Mouse (Mus musculus): ENCODE data around the gene Rpl37. TPM values are rescaled to one million over a fixed set of nuclear protein-coding genes. Genes with fewer than 3 reads are reported as not detected.
A peak's percentile ranks its signal among the peaks of the same experiment; 100 is the strongest.
"Not testable (repeated sequence)": the region's sequence is repeated elsewhere in the genome, so short reads cannot be mapped to it uniquely, and the experiment has no call there.

The Rpl37 gene
- total and polyA plus RNA-seq, 3 experiments = 646 to 1,787 (median 1,083) TPM

DNA sequence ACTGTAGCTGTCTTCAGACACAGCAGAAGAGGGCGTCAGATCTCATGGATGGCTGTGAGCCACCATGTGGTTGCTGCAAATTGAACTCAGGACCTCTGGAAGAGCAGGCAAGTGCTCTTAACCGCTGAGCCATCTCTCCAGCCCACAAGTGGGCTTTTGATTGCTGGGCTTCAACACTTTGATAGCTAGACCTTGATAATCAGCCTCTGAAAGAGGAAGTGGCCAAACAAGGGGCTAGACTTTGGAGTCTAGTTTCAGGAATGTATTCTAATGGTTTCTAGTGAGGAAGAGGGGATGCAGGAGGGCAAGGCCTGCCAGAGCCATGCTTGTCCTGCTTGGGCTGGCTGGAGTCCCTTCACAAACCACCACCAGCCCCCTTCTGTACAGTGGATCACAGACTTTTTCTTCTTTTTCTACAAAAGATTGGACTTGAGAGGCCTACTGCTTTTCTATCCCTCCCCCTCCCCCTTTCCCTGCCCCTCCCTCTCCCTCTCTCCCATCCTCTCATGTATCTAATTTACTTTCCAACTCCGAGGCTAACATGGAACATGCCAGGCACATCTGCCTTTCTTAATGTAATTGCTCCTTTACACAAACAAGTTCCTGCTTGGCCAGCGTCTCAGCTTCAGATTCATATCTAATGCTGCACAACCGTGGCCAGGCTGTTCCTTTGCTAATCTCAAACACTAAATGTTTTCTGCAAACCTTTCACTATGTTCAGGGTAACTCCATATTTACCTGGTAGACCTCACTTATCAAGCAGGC, 11.9 kb downstream of the Rpl37 start:
- dilution Hi-C loops (cut with MboI; ENCODE audit: extremely low pct_ligation_motif_present, extremely low pct_unique_long_range_greater_than_20kb, low sequenced_read_pairs) = no loop called here
- Histone ChIP-seq H3K27ac (ENCODE audit: insufficient read depth, low read depth) (no peak overlapping the region), H3K4me1 (ENCODE audit: control insufficient read depth in 1 of 2, insufficient read depth in 2 of 2) (peaks cover 0 to 6% of the 10 kb centered on the region in 2 experiments; a peak in 1 of 4 replicates)

DNA sequence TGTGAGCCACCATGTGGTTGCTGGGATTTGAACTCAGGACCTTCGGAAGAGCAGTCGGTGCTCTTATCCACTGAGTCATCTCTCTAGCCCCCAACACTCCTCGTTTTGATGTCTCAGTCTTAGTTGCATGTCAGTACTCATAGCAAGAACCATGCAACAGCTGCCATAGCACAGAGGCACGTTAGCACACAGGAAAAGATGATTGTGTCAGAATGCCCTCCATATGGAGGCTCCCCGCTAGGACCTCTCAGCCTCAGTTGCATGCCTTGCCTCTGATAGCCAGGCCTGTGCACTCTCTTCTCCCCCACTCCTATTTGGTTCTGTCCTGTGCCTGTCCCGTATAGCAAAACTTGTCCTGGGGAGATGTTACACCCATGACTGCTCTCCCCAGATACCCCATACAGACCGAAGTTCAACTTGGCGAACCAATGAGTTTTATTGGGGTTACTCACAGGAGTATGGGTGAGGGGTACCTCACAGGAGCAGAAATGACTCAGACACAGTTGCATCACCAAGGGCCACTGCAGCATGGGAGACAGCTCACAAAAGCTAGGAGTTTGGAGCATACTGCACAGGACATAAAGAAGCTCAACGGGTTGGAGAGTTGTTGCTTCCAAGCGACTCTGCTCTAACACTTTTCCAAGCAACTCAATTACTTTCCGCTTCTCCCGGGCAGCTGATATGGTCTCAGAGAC, 12.8 kb downstream of the Rpl37 start:
- Histone ChIP-seq H3K4me3 (replicated peaks in 1 of 3; ENCODE audit: low read depth in 2 of 3, low read length in 2 of 3, poor library complexity in 1 of 3) (no peak overlapping the region), H3K79me2 (replicated peaks; ENCODE audit: control insufficient read depth, extremely low read depth, insufficient read depth, poor library complexity, severe bottlenecking) (no peaks in the 10 kb centered on the region), H3K9me3 (replicated peaks; ENCODE audit: low read length) (peaks cover 2% of the 10 kb centered on the region), H3K4me1 (ENCODE audit: control insufficient read depth in 1 of 2, insufficient read depth in 2 of 2) (peaks cover 0 to 6% of the 10 kb centered on the region in 2 experiments; a peak in 1 of 4 replicates), H3K36me3 (replicated peaks in 1 of 2; ENCODE audit: control insufficient read depth in 1 of 2, insufficient read depth in 1 of 2, low read length in 1 of 2) (peaks cover 8 to 19% of the 10 kb centered on the region in 2 experiments), H3K27me3 (replicated peaks) (no peaks in the 10 kb centered on the region), H3K4me2 (ENCODE audit: insufficient read depth, low read depth, poor library complexity, severe bottlenecking) (no peak overlapping the region), H3K27ac (ENCODE audit: insufficient read depth, low read depth) (no peak overlapping the region), H3K9ac (ENCODE audit: insufficient read depth, low read depth) (no peak overlapping the region)
- in situ Hi-C loops (cut with MboI; ENCODE audit: low pct_ligation_motif_present, low pct_unique_long_range_greater_than_20kb, low sequenced_read_pairs) (no loop called here), dilution Hi-C loops (cut with MboI; ENCODE audit: extremely low pct_ligation_motif_present, extremely low pct_unique_long_range_greater_than_20kb, low sequenced_read_pairs) (no loop called here)
- no peak for DNase-seq (ENCODE audit: extremely low read depth)
- TF ChIP-seq CHD1 (IDR thresholded peaks at IDR 0.05; ENCODE audit: low read depth, low read length) = no peak
- TF ChIP-seq USF1 (IDR thresholded peaks at IDR 0.05; ENCODE audit: low read depth, low read length) = no peak
- no peak for TF ChIP-seq MEF2A (IDR thresholded peaks at IDR 0.05; ENCODE audit: borderline replicate concordance, low read depth, low read length)
- no peak for TF ChIP-seq RAD21 (IDR thresholded peaks at IDR 0.05; ENCODE audit: low read depth, low read length)
- no peak for TF ChIP-seq ETS1 (conservative IDR thresholded peaks at IDR 0.05; ENCODE audit: low read depth, low read length)
- no peak for TF ChIP-seq IRF4 (IDR thresholded peaks at IDR 0.05; ENCODE audit: low read depth, low read length)
- no peak for TF ChIP-seq TCF12 (IDR thresholded peaks at IDR 0.05; ENCODE audit: low read depth, low read length)
- TF ChIP-seq SMC3 (IDR thresholded peaks at IDR 0.05; ENCODE audit: low read depth, low read length) = no peak
- no peak for TF ChIP-seq GABPA (IDR thresholded peaks at IDR 0.05; ENCODE audit: insufficient replicate concordance, low read depth, low read length)
- TF ChIP-seq ZC3H11A (IDR thresholded peaks at IDR 0.05; ENCODE audit: low read depth, low read length) = no peak
- TF ChIP-seq ZKSCAN1 (IDR thresholded peaks at IDR 0.05; ENCODE audit: borderline replicate concordance, low read depth, low read length) = no peak
- no peak for TF ChIP-seq EP300 (IDR thresholded peaks at IDR 0.05; ENCODE audit: low read length)
- no peak for TF ChIP-seq JUND (conservative IDR thresholded peaks at IDR 0.05; ENCODE audit: low read depth, low read length)
- no peak for TF ChIP-seq E2F4 (IDR thresholded peaks at IDR 0.05; ENCODE audit: insufficient replicate concordance, low read depth, low read length)
- TF ChIP-seq POLR2A (IDR thresholded peaks at IDR 0.05; ENCODE audit: low read depth, low read length) = no peak
- no peak for TF ChIP-seq PAX5 (IDR thresholded peaks at IDR 0.05; ENCODE audit: low read length)
- TF ChIP-seq KAT2A (IDR thresholded peaks at IDR 0.05; ENCODE audit: insufficient replicate concordance, low read length) = no peak

More for the DNA sequence above, 11.9 kb downstream of the Rpl37 start:
- H3K9ac ChIP-seq (ENCODE audit: insufficient read depth, low read depth) = no peak overlapping the region
- H3K79me2 ChIP-seq (replicated peaks; ENCODE audit: control insufficient read depth, extremely low read depth, insufficient read depth, poor library complexity, severe bottlenecking) = no peaks in the 10 kb centered on the region
- H3K9me3 ChIP-seq (replicated peaks; ENCODE audit: low read length) = peaks cover 2% of the 10 kb centered on the region
- no peaks in the 10 kb centered on the region for H3K27me3 ChIP-seq (replicated peaks)
- H3K36me3 ChIP-seq (replicated peaks in 1 of 2; ENCODE audit: control insufficient read depth in 1 of 2, insufficient read depth in 1 of 2, low read length in 1 of 2) = peaks cover 12 to 23% of the 10 kb centered on the region in 2 experiments
- DNase-seq (ENCODE audit: extremely low read depth) = no peak
- no peak overlapping the region for H3K4me2 ChIP-seq (ENCODE audit: insufficient read depth, low read depth, poor library complexity, severe bottlenecking)
- no peak overlapping the region for H3K4me3 ChIP-seq (replicated peaks in 1 of 3; ENCODE audit: low read depth in 2 of 3, low read length in 2 of 3, poor library complexity in 1 of 3)
- TF ChIP-seq CTCF (conservative IDR thresholded peaks at IDR 0.05 in 1 of 2, IDR thresholded peaks at IDR 0.05 in 1 of 2; ENCODE audit: low read depth in 2 of 2, low read length in 2 of 2) (0 out of 4 replicates have a peak, but pooled peaks of 1 of the 2 experiments have one; percentile 0), CHD1 (IDR thresholded peaks at IDR 0.05; ENCODE audit: low read depth, low read length) (no peak)
- in situ Hi-C loops (cut with MboI; ENCODE audit: low pct_ligation_motif_present, low pct_unique_long_range_greater_than_20kb, low sequenced_read_pairs) = no loop called here

DNA sequence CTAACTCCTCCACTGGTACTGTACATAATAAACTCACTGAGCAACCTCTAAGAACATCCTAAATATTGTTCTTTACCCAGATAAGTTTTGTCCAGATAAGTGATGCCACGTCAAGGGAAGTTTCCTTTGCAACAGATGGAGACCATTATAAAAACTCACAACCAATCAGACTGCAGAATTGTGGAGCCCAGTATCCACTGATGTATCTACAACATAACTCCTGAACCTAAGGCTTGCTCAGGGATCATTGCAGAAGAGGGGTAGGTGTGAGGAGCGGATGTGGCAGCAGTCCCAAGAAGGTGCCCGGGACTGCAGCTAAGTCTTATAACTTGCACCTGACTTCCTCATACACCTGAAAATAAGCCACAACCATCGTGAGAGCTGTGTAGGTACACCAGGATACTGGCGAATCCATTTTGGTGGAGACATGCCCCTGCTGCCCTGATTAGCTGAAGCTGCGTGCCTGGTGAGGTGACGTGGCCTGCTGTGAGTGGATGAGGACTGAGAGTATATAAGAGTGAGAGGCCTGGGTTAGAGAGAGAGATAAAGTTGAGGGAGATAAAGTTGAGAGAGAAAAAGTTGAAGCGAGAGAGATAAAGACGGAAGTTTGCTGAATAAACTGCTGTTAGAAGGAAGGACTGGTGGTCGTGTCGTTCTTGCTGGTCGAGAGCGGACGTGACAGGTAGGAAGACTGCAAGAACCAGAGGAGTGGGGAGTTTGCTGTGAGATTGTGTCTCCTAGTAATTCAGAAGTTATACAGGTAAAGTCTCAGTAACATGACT, 14.6 kb downstream of the Rpl37 start:
- DNase-seq (ENCODE audit: extremely low read depth); H3K79me2 ChIP-seq (replicated peaks; ENCODE audit: control insufficient read depth, extremely low read depth, insufficient read depth, poor library complexity, severe bottlenecking); H3K4me3 ChIP-seq (replicated peaks in 1 of 3; ENCODE audit: low read depth in 2 of 3, low read length in 2 of 3, poor library complexity in 1 of 3); H3K36me3 ChIP-seq (replicated peaks in 1 of 2; ENCODE audit: control insufficient read depth in 1 of 2, insufficient read depth in 1 of 2, low read length in 1 of 2); H3K4me2 ChIP-seq (ENCODE audit: insufficient read depth, low read depth, poor library complexity, severe bottlenecking); H3K27me3 ChIP-seq (replicated peaks); H3K27ac ChIP-seq (ENCODE audit: insufficient read depth, low read depth); dilution Hi-C loops (cut with MboI; ENCODE audit: extremely low pct_ligation_motif_present, extremely low pct_unique_long_range_greater_than_20kb, low sequenced_read_pairs); H3K9ac ChIP-seq (ENCODE audit: insufficient read depth, low read depth); H3K9me3 ChIP-seq (replicated peaks; ENCODE audit: low read length); H3K4me1 ChIP-seq (ENCODE audit: control insufficient read depth in 1 of 2, insufficient read depth in 2 of 2); in situ Hi-C loops (cut with MboI; ENCODE audit: low pct_ligation_motif_present, low pct_unique_long_range_greater_than_20kb, low sequenced_read_pairs): not testable (repeated sequence)

All from CH12.LX (cell line).